In genomic region chr2:32167034-32167770, GRCm38 (mm10) we compare ENCODE assay signal across 8 mouse cellular contexts. TPM values are rescaled to one million over a fixed set of nuclear protein-coding genes. Genes with fewer than 3 reads are reported as not detected.
DNase-seq lines count a peak whose midpoint lies in the region; ATAC-seq and TF ChIP-seq lines count a peak whose summit lies in the region.

No protein-coding gene starts in this region.

- intact Hi-C loops in gastrocnemius, postnatal 36 days (cut with DNase I), result no loop called here

- H3K9ac ChIP-seq in ES-E14 (ENCODE audit: insufficient read depth, low read depth, low read length, poor library complexity, severe bottlenecking), result peak overlapping the region; percentile 84
- peak overlapping the region; percentile 46; the same call in 1 of the 2 replicates for H3K9ac ChIP-seq in forebrain, embryonic 14.5 days (ENCODE audit: low read length)
- peak overlapping the region; percentile 46; the same call in 1 of the 2 replicates for H3K9ac ChIP-seq in liver, embryonic 12.5 days

- H3K4me1 ChIP-seq in heart, embryonic 10.5 days, result peaks cover 81% of the 10 kb centered on the region
- peaks cover 18 to 41% of the 10 kb centered on the region in 2 experiments for H3K4me1 ChIP-seq in ES-E14 (ENCODE audit: control insufficient read depth in 2 of 2, insufficient read depth in 2 of 2, low read length in 2 of 2, poor library complexity in 1 of 2)
- H3K4me1 ChIP-seq in forebrain, embryonic 14.5 days (ENCODE audit: control insufficient read depth, insufficient read depth, low read length), result peaks cover 28% of the 10 kb centered on the region
- peaks cover 83% of the 10 kb centered on the region for H3K4me1 ChIP-seq in liver, embryonic 12.5 days
- peaks cover 32% of the 10 kb centered on the region for H3K4me1 ChIP-seq in small intestine, adult 2 months (ENCODE audit: control insufficient read depth, insufficient read depth, insufficient read length, low read length)

- peak overlapping the region; percentile 37 for H3K4me3 ChIP-seq in heart, embryonic 10.5 days
- H3K4me3 ChIP-seq in ES-E14 (ENCODE audit: insufficient read depth in 1 of 2, low read depth in 1 of 2, low read length in 2 of 2, poor library complexity in 1 of 2, severe bottlenecking in 1 of 2), result peak overlapping the region; percentile 58 to 71
- no peak overlapping the region for H3K4me3 ChIP-seq in forebrain, embryonic 14.5 days (ENCODE audit: low read depth, low read length)
- H3K4me3 ChIP-seq in liver, embryonic 12.5 days, result no peak overlapping the region
- H3K4me3 ChIP-seq in small intestine, adult 2 months (ENCODE audit: low read depth, low read length), result no peak overlapping the region

- WGBS in heart, embryonic 10.5 days, result 18% methylated on average over 16 of the region's 16 CpGs
- 9% methylated on average over 16 of the region's 16 CpGs for WGBS in forebrain, embryonic 14.5 days
- 17% methylated on average over 16 of the region's 16 CpGs for WGBS in liver, embryonic 12.5 days (ENCODE audit: insufficient replicate concordance)
- WGBS in small intestine, adult 2 months, result 15% methylated on average over 16 of the region's 16 CpGs

- no peak for DNase-seq in heart, embryonic 10.5 days (ENCODE audit: low spot score)
- no peak for DNase-seq in heart, adult 8-10 months (ENCODE audit: low spot score)
- no peak for DNase-seq in ES-E14 (ENCODE audit: low read depth, low spot score)
- DNase-seq in forebrain, embryonic 14.5 days (ENCODE audit: low spot score), result no peak
- no peak for DNase-seq in gastrocnemius, postnatal 36 days
- DNase-seq in cerebellum, adult 9-11 months, result no peak

- peak overlapping the region; percentile 86 for H3K27ac ChIP-seq in heart, embryonic 10.5 days
- H3K27ac ChIP-seq in ES-E14 (ENCODE audit: insufficient read depth, low read depth, low read length, poor library complexity, severe bottlenecking), result peak overlapping the region; percentile 98
- H3K27ac ChIP-seq in forebrain, embryonic 14.5 days (ENCODE audit: low read depth, low read length), result peak overlapping the region; percentile 52
- peak overlapping the region; percentile 78 for H3K27ac ChIP-seq in liver, embryonic 12.5 days
- peak overlapping the region; percentile 66 for H3K27ac ChIP-seq in small intestine, adult 2 months (ENCODE audit: insufficient read depth, low read depth, low read length)

- no peaks in the 10 kb centered on the region for H3K9me3 ChIP-seq in heart, embryonic 10.5 days
- H3K9me3 ChIP-seq in ES-E14 (ENCODE audit: control insufficient read depth, insufficient read depth, low read depth, low read length), result no peaks in the 10 kb centered on the region
- H3K9me3 ChIP-seq in forebrain, embryonic 14.5 days (replicated peaks; ENCODE audit: control insufficient read depth, low read length), result no peaks in the 10 kb centered on the region
- no peaks in the 10 kb centered on the region for H3K9me3 ChIP-seq in liver, embryonic 12.5 days (replicated peaks)

- no peaks in the 10 kb centered on the region for H3K27me3 ChIP-seq in heart, embryonic 10.5 days (ENCODE audit: insufficient read depth, poor library complexity, severe bottlenecking)
- H3K27me3 ChIP-seq in forebrain, embryonic 14.5 days (replicated peaks; ENCODE audit: control insufficient read depth, insufficient read depth, low read length), result no peaks in the 10 kb centered on the region
- no peaks in the 10 kb centered on the region for H3K27me3 ChIP-seq in liver, embryonic 12.5 days (replicated peaks)
- H3K27me3 ChIP-seq in small intestine, adult 2 months (ENCODE audit: control insufficient read depth, insufficient read depth, low read length), result no peaks in the 10 kb centered on the region

- ATAC-seq in forebrain, embryonic 14.5 days, result peak; percentile 15; the same call in 1 of the 2 replicates
- ATAC-seq in liver, embryonic 12.5 days, result 0 out of 2 replicates have a peak, but pooled peaks have one; percentile 6

- no peak for TF ChIP-seq CTCF in small intestine, adult 2 months (IDR thresholded peaks at IDR 0.05; ENCODE audit: extremely low read depth, insufficient read length, insufficient replicate concordance, low read depth, low read length)

- H3K4me2 ChIP-seq in forebrain, embryonic 14.5 days (ENCODE audit: low read length), result peak overlapping the region; percentile 37
- peak overlapping the region; percentile 50 for H3K4me2 ChIP-seq in liver, embryonic 12.5 days

- no peak for TF ChIP-seq POLR2A in small intestine, adult 2 months (IDR thresholded peaks at IDR 0.05; ENCODE audit: low read depth, low read length)

- peaks cover 7% of the 10 kb centered on the region for H3K36me3 ChIP-seq in heart, embryonic 10.5 days
- peaks cover 5% of the 10 kb centered on the region; the same call in 1 of the 2 replicates for H3K36me3 ChIP-seq in ES-E14 (ENCODE audit: control insufficient read depth, insufficient read depth, low read length, poor library complexity, severe bottlenecking)
- H3K36me3 ChIP-seq in forebrain, embryonic 14.5 days (ENCODE audit: control insufficient read depth, insufficient read depth, low read length), result no peaks in the 10 kb centered on the region
- no peaks in the 10 kb centered on the region for H3K36me3 ChIP-seq in liver, embryonic 12.5 days
- H3K36me3 ChIP-seq in small intestine, adult 2 months (ENCODE audit: control insufficient read depth, insufficient read depth, low read length), result no peaks in the 10 kb centered on the region

- in situ Hi-C loops in ES-E14 (cut with MboI; ENCODE audit: low sequenced_read_pairs in 2 of 2, unreplicated experiment in 2 of 2), result no loop called here

TF ChIP-seq in ES-E14, 5 proteins besides CTCF, POLR2A, EP300 and RAD21:
- TF ChIP-seq CHD2 (IDR thresholded peaks at IDR 0.05; ENCODE audit: low read depth, low read length) (peak; percentile 46; the same call in 1 of the 2 replicates), MAFK (IDR thresholded peaks at IDR 0.05; ENCODE audit: insufficient read depth, low read depth, low read length) (no peak), ZNF384 (IDR thresholded peaks at IDR 0.05; ENCODE audit: low read depth, low read length) (no peak)

RNA-seq across cellular contexts. Expression of gene Prrc2b, which starts 16.3 kb away (rescaled TPM):
- polyA plus RNA-seq in heart, embryonic 10.5 days (2016; fragmentation: Nextera tagmentation; extraction: Ambion mirVana), result 44.1 and 54.6 TPM in 2 replicates
- 10 to 100 TPM; 83.5 to 94.1 (median 89.2) TPM for total RNA-seq in heart, adult 8-10 months (2022)
- total RNA-seq in ES-E14 (2012; rRNA removed), result 75.1 and 88.5 TPM in 2 replicates
- polyA plus RNA-seq in forebrain, embryonic 14.5 days (2014; fragmentation: Nextera tagmentation; extraction: Ambion mirVana), result 53.3 and 62.4 TPM in 2 replicates
- 20.8 and 23.6 TPM in 2 replicates for polyA plus RNA-seq in liver, embryonic 12.5 days (2016; fragmentation: Nextera tagmentation; extraction: Ambion mirVana)
- 16.3 and 23.4 TPM in 2 replicates for polyA plus RNA-seq in small intestine, adult 2 months (2012; rRNA removed)
- 10 to 100 TPM; 69.4 to 70.1 TPM for total RNA-seq in gastrocnemius, postnatal 36 days (2021)

Comparison
In these comparisons a context has a peak if more than half of its experiments do, and no peak if none do; other contexts are left out.
1. H3K4me3 ChIP-seq: peak in heart, embryonic 10.5 days (single experiment) and ES-E14 (2 of 2); none in forebrain, embryonic 14.5 days (single experiment), liver, embryonic 12.5 days (single experiment) and small intestine, adult 2 months (single experiment).
2. Peak in every context shown above with its lines, with median percentiles within 50 percentile points of each other: H3K27ac ChIP-seq and H3K9ac ChIP-seq.